Mouse (Mus musculus): ENCODE measurements around the gene Slc3a2. TPM values are rescaled to one million over a fixed set of nuclear protein-coding genes. Genes with fewer than 3 reads are reported as not detected.

Slc3a2 gene
- polyA plus RNA-seq (2015; fragmentation: Nextera tagmentation; extraction: Ambion mirVana) = 153 and 163 TPM in 2 replicates

- Histone ChIP-seq H3K27me3 (no peaks in the 10 kb centered on the region), H3K36me3 (peaks cover 28% of the 10 kb centered on the region), H3K9ac (peak within 1 kb of the TSS; percentile 96), H3K4me3 (peak within 1 kb of the TSS; percentile 68), H3K4me2 (peak within 1 kb of the TSS; percentile 76), H3K27ac (peak within 1 kb of the TSS; percentile 96), H3K9me3 (no peaks in the 10 kb centered on the region), H3K4me1 (replicated peaks) (peaks cover 41% of the 10 kb centered on the region)
- ATAC-seq (ENCODE audit: low FRiP score) = peak; percentile 96
- under 1% methylated on average over 50 of the region's 50 CpGs for WGBS
These were observed at the start of gene Slc3a2 for GRCm38 (mm10) chr19:8722907-8723573. Gene Slc3a2 (minus strand): TSS chr19:8723369.

- peaks cover 36% of the 10 kb centered on the region for H3K4me1 ChIP-seq (replicated peaks)
- no peaks in the 10 kb centered on the region for H3K9me3 ChIP-seq
- H3K36me3 ChIP-seq = peaks cover 58% of the 10 kb centered on the region
- peak within 1 kb of the TSS; percentile 93 for H3K27ac ChIP-seq
- peak; percentile 25 for ATAC-seq (ENCODE audit: low FRiP score)
- peak within 1 kb of the TSS; percentile 96 for H3K9ac ChIP-seq
- peak within 1 kb of the TSS; percentile 79 for H3K4me3 ChIP-seq
- H3K27me3 ChIP-seq = no peaks in the 10 kb centered on the region
- WGBS = 21% methylated on average over 29 of the region's 29 CpGs
- peak within 1 kb of the TSS; percentile 73 for H3K4me2 ChIP-seq
These were observed 47.5 kb upstream of the Slc3a2 start, which contains the start of gene Tmem223 for GRCm38 (mm10) chr19:8770567-8771270. Gene Tmem223 (plus strand): TSS chr19:8770996.

- no peak overlapping the region for H3K4me3 ChIP-seq
- no peaks in the 10 kb centered on the region for H3K9me3 ChIP-seq
- no peak for ATAC-seq (ENCODE audit: low FRiP score)
- no peak overlapping the region for H3K4me2 ChIP-seq
- H3K4me1 ChIP-seq (replicated peaks) = peaks cover 4% of the 10 kb centered on the region; the same call in 1 of the 2 replicates
- H3K9ac ChIP-seq = no peak overlapping the region
- no peaks in the 10 kb centered on the region for H3K27me3 ChIP-seq
- WGBS = 99% methylated on average over 9 of the region's 9 CpGs
- peaks cover 84% of the 10 kb centered on the region for H3K36me3 ChIP-seq
- no peak overlapping the region for H3K27ac ChIP-seq
These were observed 42.4 kb upstream of the Slc3a2 start for GRCm38 (mm10) chr19:8765562-8765961.

GRCm38 (mm10) chr19:8763276-8763675, 40.1 kb upstream of the Slc3a2 start:
- ATAC-seq (ENCODE audit: low FRiP score) = no peak
- Histone ChIP-seq H3K4me3 (no peak overlapping the region), H3K4me1 (replicated peaks) (peaks cover 9% of the 10 kb centered on the region), H3K27ac (no peak overlapping the region), H3K9me3 (no peaks in the 10 kb centered on the region), H3K27me3 (no peaks in the 10 kb centered on the region), H3K4me2 (no peak overlapping the region), H3K36me3 (peaks cover 64% of the 10 kb centered on the region), H3K9ac (no peak overlapping the region)
- 92% methylated on average over 4 of the region's 4 CpGs for WGBS

- WGBS = 97% methylated on average over 2 of the region's 2 CpGs
- H3K4me2 ChIP-seq = no peak overlapping the region
- no peak for ATAC-seq (ENCODE audit: low FRiP score)
- H3K4me3 ChIP-seq = no peak overlapping the region
- H3K9ac ChIP-seq = no peak overlapping the region
- H3K4me1 ChIP-seq (replicated peaks) = peaks cover 23% of the 10 kb centered on the region
- no peak overlapping the region for H3K27ac ChIP-seq
- H3K27me3 ChIP-seq = no peaks in the 10 kb centered on the region
- no peaks in the 10 kb centered on the region for H3K9me3 ChIP-seq
- H3K36me3 ChIP-seq = peaks cover 39% of the 10 kb centered on the region
These were observed 37.6 kb upstream of the Slc3a2 start for GRCm38 (mm10) chr19:8760757-8761156.

GRCm38 (mm10) chr19:8758899-8759298, 35.7 kb upstream of the Slc3a2 start:
- H3K9me3 ChIP-seq = no peaks in the 10 kb centered on the region
- 91% methylated on average over 2 of the region's 2 CpGs for WGBS
- no peak overlapping the region for H3K27ac ChIP-seq
- ATAC-seq (ENCODE audit: low FRiP score) = no peak
- no peaks in the 10 kb centered on the region for H3K27me3 ChIP-seq
- H3K4me1 ChIP-seq (replicated peaks) = peaks cover 27% of the 10 kb centered on the region
- peak overlapping the region; percentile 74; the same call in 1 of the 2 replicates for H3K4me2 ChIP-seq
- peaks cover 36% of the 10 kb centered on the region for H3K36me3 ChIP-seq
- no peak overlapping the region for H3K4me3 ChIP-seq
- no peak overlapping the region for H3K9ac ChIP-seq

GRCm38 (mm10) chr19:8757471-8757998, 34.4 kb upstream of the Slc3a2 start:
- Histone ChIP-seq H3K4me3 (peak overlapping the region; percentile 97), H3K4me2 (peak overlapping the region; percentile 74), H3K27me3 (no peaks in the 10 kb centered on the region), H3K27ac (peak overlapping the region; percentile 94), H3K4me1 (replicated peaks) (peaks cover 27% of the 10 kb centered on the region), H3K36me3 (peaks cover 31% of the 10 kb centered on the region), H3K9ac (peak overlapping the region; percentile 98), H3K9me3 (no peaks in the 10 kb centered on the region)
- WGBS = 9% methylated on average over 14 of the region's 14 CpGs
- ATAC-seq (ENCODE audit: low FRiP score) = no peak; the same call in 1 of the 2 replicates

GRCm38 (mm10) chr19:8756635-8757387, 33.6 kb upstream of the Slc3a2 start, which contains the start of gene Nxf1:
Gene Nxf1 (plus strand): TSS chr19:8757073.
- Histone ChIP-seq H3K9me3 (no peaks in the 10 kb centered on the region), H3K4me2 (peak within 1 kb of the TSS; percentile 74), H3K36me3 (peaks cover 32% of the 10 kb centered on the region), H3K4me1 (replicated peaks) (peaks cover 27% of the 10 kb centered on the region), H3K27me3 (no peaks in the 10 kb centered on the region), H3K4me3 (peak within 1 kb of the TSS; percentile 97), H3K9ac (peak within 1 kb of the TSS; percentile 98), H3K27ac (peak within 1 kb of the TSS; percentile 94)
- WGBS = under 1% methylated on average over 75 of the region's 75 CpGs
- ATAC-seq (ENCODE audit: low FRiP score) = peak; percentile 94

GRCm38 (mm10) chr19:8755652-8756051, 32.5 kb upstream of the Slc3a2 start:
- H3K9me3 ChIP-seq = no peaks in the 10 kb centered on the region
- peaks cover 27% of the 10 kb centered on the region for H3K4me1 ChIP-seq (replicated peaks)
- WGBS = 83% methylated on average over 3 of the region's 3 CpGs
- H3K27me3 ChIP-seq = no peaks in the 10 kb centered on the region
- H3K27ac ChIP-seq = no peak overlapping the region
- peak overlapping the region; percentile 74 for H3K4me2 ChIP-seq
- H3K36me3 ChIP-seq = peaks cover 42% of the 10 kb centered on the region
- no peak overlapping the region for H3K9ac ChIP-seq
- H3K4me3 ChIP-seq = peak overlapping the region; percentile 97; the same call in 1 of the 2 replicates
- ATAC-seq (ENCODE audit: low FRiP score) = no peak

GRCm38 (mm10) chr19:8747368-8747767, 24.2 kb upstream of the Slc3a2 start:
- Histone ChIP-seq H3K27ac (no peak overlapping the region), H3K4me2 (no peak overlapping the region), H3K9me3 (no peaks in the 10 kb centered on the region), H3K27me3 (no peaks in the 10 kb centered on the region), H3K36me3 (peaks cover 95% of the 10 kb centered on the region), H3K4me3 (no peak overlapping the region), H3K4me1 (replicated peaks) (peaks cover 9% of the 10 kb centered on the region), H3K9ac (no peak overlapping the region)
- WGBS = 66% methylated on average over 2 of the region's 2 CpGs
- ATAC-seq (ENCODE audit: low FRiP score) = no peak

- Histone ChIP-seq H3K9ac (no peak overlapping the region), H3K4me1 (replicated peaks) (peaks cover 21% of the 10 kb centered on the region), H3K27me3 (no peaks in the 10 kb centered on the region), H3K4me3 (no peak overlapping the region), H3K4me2 (no peak overlapping the region), H3K36me3 (peaks cover 79% of the 10 kb centered on the region), H3K27ac (no peak overlapping the region), H3K9me3 (no peaks in the 10 kb centered on the region)
- WGBS = 94% methylated on average over 1 of the region's 1 CpGs
- no peak for ATAC-seq (ENCODE audit: low FRiP score)
These were observed 22.2 kb upstream of the Slc3a2 start for GRCm38 (mm10) chr19:8745382-8745781.

GRCm38 (mm10) chr19:8742176-8742575, 19.0 kb upstream of the Slc3a2 start:
- Histone ChIP-seq H3K4me3 (peak overlapping the region; percentile 92), H3K9me3 (no peaks in the 10 kb centered on the region), H3K4me1 (replicated peaks) (peaks cover 25% of the 10 kb centered on the region), H3K36me3 (peaks cover 76% of the 10 kb centered on the region), H3K27me3 (no peaks in the 10 kb centered on the region), H3K9ac (peak overlapping the region; percentile 93), H3K4me2 (peak overlapping the region; percentile 98), H3K27ac (peak overlapping the region; percentile 96)
- ATAC-seq (ENCODE audit: low FRiP score) = no peak
- 21% methylated on average over 14 of the region's 14 CpGs for WGBS

All from hindbrain, embryonic 13.5 days (tissue).